Mouse (Mus musculus): ENCODE data around the gene Gm7954. TPM values are rescaled to one million over a fixed set of nuclear protein-coding genes. Genes with fewer than 3 reads are reported as not detected.
A peak's percentile ranks its signal among the peaks of the same experiment; 100 is the strongest.
"Not testable (repeated sequence)": the region's sequence is repeated elsewhere in the genome, so short reads cannot be mapped to it uniquely, and the experiment has no call there.

Gene Gm7954
- total RNA-seq (2012; rRNA removed) (not detected in 2 replicates), total RNA-seq (2014; rRNA removed) (not detected in 2 replicates), polyA plus RNA-seq (2012; ENCODE audit: insufficient read length, low read depth) (not detected in 2 replicates)

DNA sequence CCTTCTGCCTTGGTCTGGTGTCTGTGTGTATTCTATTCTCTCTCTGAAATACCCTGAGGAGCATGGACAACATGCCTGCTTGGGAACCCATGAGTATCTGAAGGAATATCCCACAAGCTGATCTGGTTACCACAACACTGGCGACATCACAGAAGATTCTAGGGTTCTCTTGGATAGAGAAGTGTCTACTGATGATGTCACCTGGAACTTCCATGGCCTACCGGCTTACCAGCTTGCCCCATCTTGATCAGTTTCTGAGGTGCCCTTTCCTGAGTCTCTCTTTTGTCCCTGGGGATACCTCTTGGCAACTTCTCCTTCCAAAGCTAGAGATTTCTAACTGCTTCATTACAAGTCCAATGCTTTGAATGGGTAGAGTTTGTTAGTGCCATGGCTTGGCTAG is at the start of gene Gm7954:
Gene Gm7954 (minus strand): TSS at position 101 of the 400 bp plus-strand sequence.
- H3K27ac ChIP-seq (ENCODE audit: insufficient read depth, low read depth); dilution Hi-C loops (cut with MboI; ENCODE audit: extremely low pct_ligation_motif_present, extremely low pct_unique_long_range_greater_than_20kb, low sequenced_read_pairs); in situ Hi-C loops (cut with MboI; ENCODE audit: low pct_ligation_motif_present, low pct_unique_long_range_greater_than_20kb, low sequenced_read_pairs): not testable (repeated sequence)

DNA sequence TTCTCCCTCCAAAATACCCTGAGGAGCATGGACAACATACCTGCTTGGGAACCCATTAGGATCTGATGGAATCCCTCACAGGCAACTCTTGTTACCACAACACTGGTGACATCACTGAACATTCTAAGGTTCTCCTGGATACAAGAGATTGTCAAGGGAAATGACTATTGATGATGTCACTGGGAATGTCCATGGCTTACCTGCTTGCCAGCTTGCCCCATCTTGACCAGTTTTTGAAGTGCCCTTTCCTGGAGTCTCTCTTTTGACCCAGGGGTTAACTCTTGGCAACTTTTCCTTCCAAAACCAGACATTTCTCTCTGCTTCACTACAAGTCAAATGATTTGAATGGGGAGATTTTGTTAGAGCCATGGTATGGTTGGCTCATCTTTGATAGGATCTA is 36.1 kb upstream of the Gm7954 start, which contains the start of gene Gm3486:
Gene Gm3486 (minus strand): TSS at position 101 of the 400 bp plus-strand sequence.
- H3K4me2 ChIP-seq (ENCODE audit: insufficient read depth, low read depth, poor library complexity, severe bottlenecking); H3K27me3 ChIP-seq (replicated peaks); H3K9ac ChIP-seq (ENCODE audit: insufficient read depth, low read depth); dilution Hi-C loops (cut with MboI; ENCODE audit: extremely low pct_ligation_motif_present, extremely low pct_unique_long_range_greater_than_20kb, low sequenced_read_pairs); H3K4me3 ChIP-seq (replicated peaks in 1 of 3; ENCODE audit: low read depth in 2 of 3, low read length in 2 of 3, poor library complexity in 1 of 3); H3K27ac ChIP-seq (ENCODE audit: insufficient read depth, low read depth); DNase-seq (ENCODE audit: extremely low read depth); H3K36me3 ChIP-seq (replicated peaks in 1 of 2; ENCODE audit: control insufficient read depth in 1 of 2, insufficient read depth in 1 of 2, low read length in 1 of 2); H3K79me2 ChIP-seq (replicated peaks; ENCODE audit: control insufficient read depth, extremely low read depth, insufficient read depth, poor library complexity, severe bottlenecking); H3K9me3 ChIP-seq (replicated peaks; ENCODE audit: low read length); in situ Hi-C loops (cut with MboI; ENCODE audit: low pct_ligation_motif_present, low pct_unique_long_range_greater_than_20kb, low sequenced_read_pairs); H3K4me1 ChIP-seq (ENCODE audit: control insufficient read depth in 1 of 2, insufficient read depth in 2 of 2): not testable (repeated sequence)

More for the DNA sequence above, at the start of gene Gm7954:
- H3K4me2 ChIP-seq (ENCODE audit: insufficient read depth, low read depth, poor library complexity, severe bottlenecking); H3K79me2 ChIP-seq (replicated peaks; ENCODE audit: control insufficient read depth, extremely low read depth, insufficient read depth, poor library complexity, severe bottlenecking); DNase-seq (ENCODE audit: extremely low read depth); H3K9me3 ChIP-seq (replicated peaks; ENCODE audit: low read length); H3K4me1 ChIP-seq (ENCODE audit: control insufficient read depth in 1 of 2, insufficient read depth in 2 of 2); H3K4me3 ChIP-seq (replicated peaks in 1 of 3; ENCODE audit: low read depth in 2 of 3, low read length in 2 of 3, poor library complexity in 1 of 3); H3K9ac ChIP-seq (ENCODE audit: insufficient read depth, low read depth); H3K27me3 ChIP-seq (replicated peaks); H3K36me3 ChIP-seq (replicated peaks in 1 of 2; ENCODE audit: control insufficient read depth in 1 of 2, insufficient read depth in 1 of 2, low read length in 1 of 2): not testable (repeated sequence)

GRCm38 (mm10) chr14:41425393-41426075 is 27.8 kb downstream of the Gm7954 start:
- H3K9ac ChIP-seq (ENCODE audit: insufficient read depth, low read depth); dilution Hi-C loops (cut with MboI; ENCODE audit: extremely low pct_ligation_motif_present, extremely low pct_unique_long_range_greater_than_20kb, low sequenced_read_pairs); H3K4me3 ChIP-seq (replicated peaks in 1 of 3; ENCODE audit: low read depth in 2 of 3, low read length in 2 of 3, poor library complexity in 1 of 3); H3K9me3 ChIP-seq (replicated peaks; ENCODE audit: low read length); H3K27me3 ChIP-seq (replicated peaks); H3K4me2 ChIP-seq (ENCODE audit: insufficient read depth, low read depth, poor library complexity, severe bottlenecking); DNase-seq (ENCODE audit: extremely low read depth); H3K79me2 ChIP-seq (replicated peaks; ENCODE audit: control insufficient read depth, extremely low read depth, insufficient read depth, poor library complexity, severe bottlenecking); H3K4me1 ChIP-seq (ENCODE audit: control insufficient read depth in 1 of 2, insufficient read depth in 2 of 2); in situ Hi-C loops (cut with MboI; ENCODE audit: low pct_ligation_motif_present, low pct_unique_long_range_greater_than_20kb, low sequenced_read_pairs); H3K36me3 ChIP-seq (replicated peaks in 1 of 2; ENCODE audit: control insufficient read depth in 1 of 2, insufficient read depth in 1 of 2, low read length in 1 of 2); H3K27ac ChIP-seq (ENCODE audit: insufficient read depth, low read depth): not testable (repeated sequence)
- TF ChIP-seq CTCF (conservative IDR thresholded peaks at IDR 0.05 in 1 of 2, IDR thresholded peaks at IDR 0.05 in 1 of 2; ENCODE audit: low read depth in 2 of 2, low read length in 2 of 2), result peak in 1 of 2 experiments; percentile 11; a peak in 1 of 4 replicates

DNA sequence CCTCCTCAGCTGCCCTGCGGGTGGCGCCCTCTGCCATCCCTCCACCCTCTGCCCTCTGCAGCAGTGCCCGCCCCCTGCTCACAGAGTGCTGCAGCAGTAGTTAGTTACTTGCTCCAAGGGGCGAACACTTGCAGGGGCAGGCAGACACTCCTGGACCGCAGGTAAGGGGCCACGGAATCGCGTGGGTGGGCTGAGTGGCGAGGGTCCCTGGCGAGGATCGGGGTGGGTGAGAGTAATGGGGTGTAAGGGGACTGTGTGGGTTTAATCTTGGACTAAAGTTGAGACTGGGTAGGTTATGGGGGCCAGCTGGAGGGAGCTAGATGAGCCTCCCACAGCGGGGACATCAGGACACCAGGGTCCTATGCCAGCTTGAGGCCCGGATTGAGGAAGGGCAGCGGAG is 28.6 kb downstream of the Gm7954 start:
- in situ Hi-C loops (cut with MboI; ENCODE audit: low pct_ligation_motif_present, low pct_unique_long_range_greater_than_20kb, low sequenced_read_pairs); H3K4me3 ChIP-seq (replicated peaks in 1 of 3; ENCODE audit: low read depth in 2 of 3, low read length in 2 of 3, poor library complexity in 1 of 3); H3K9me3 ChIP-seq (replicated peaks; ENCODE audit: low read length); dilution Hi-C loops (cut with MboI; ENCODE audit: extremely low pct_ligation_motif_present, extremely low pct_unique_long_range_greater_than_20kb, low sequenced_read_pairs); H3K9ac ChIP-seq (ENCODE audit: insufficient read depth, low read depth); DNase-seq (ENCODE audit: extremely low read depth); H3K4me1 ChIP-seq (ENCODE audit: control insufficient read depth in 1 of 2, insufficient read depth in 2 of 2); H3K27ac ChIP-seq (ENCODE audit: insufficient read depth, low read depth); H3K36me3 ChIP-seq (replicated peaks in 1 of 2; ENCODE audit: control insufficient read depth in 1 of 2, insufficient read depth in 1 of 2, low read length in 1 of 2); H3K4me2 ChIP-seq (ENCODE audit: insufficient read depth, low read depth, poor library complexity, severe bottlenecking); H3K79me2 ChIP-seq (replicated peaks; ENCODE audit: control insufficient read depth, extremely low read depth, insufficient read depth, poor library complexity, severe bottlenecking); H3K27me3 ChIP-seq (replicated peaks): not testable (repeated sequence)

- H3K4me1 ChIP-seq (ENCODE audit: control insufficient read depth in 1 of 2, insufficient read depth in 2 of 2); H3K4me2 ChIP-seq (ENCODE audit: insufficient read depth, low read depth, poor library complexity, severe bottlenecking); H3K79me2 ChIP-seq (replicated peaks; ENCODE audit: control insufficient read depth, extremely low read depth, insufficient read depth, poor library complexity, severe bottlenecking); H3K36me3 ChIP-seq (replicated peaks in 1 of 2; ENCODE audit: control insufficient read depth in 1 of 2, insufficient read depth in 1 of 2, low read length in 1 of 2); DNase-seq (ENCODE audit: extremely low read depth); H3K27ac ChIP-seq (ENCODE audit: insufficient read depth, low read depth); in situ Hi-C loops (cut with MboI; ENCODE audit: low pct_ligation_motif_present, low pct_unique_long_range_greater_than_20kb, low sequenced_read_pairs); H3K27me3 ChIP-seq (replicated peaks); H3K9me3 ChIP-seq (replicated peaks; ENCODE audit: low read length); H3K9ac ChIP-seq (ENCODE audit: insufficient read depth, low read depth); H3K4me3 ChIP-seq (replicated peaks in 1 of 3; ENCODE audit: low read depth in 2 of 3, low read length in 2 of 3, poor library complexity in 1 of 3); dilution Hi-C loops (cut with MboI; ENCODE audit: extremely low pct_ligation_motif_present, extremely low pct_unique_long_range_greater_than_20kb, low sequenced_read_pairs): not testable (repeated sequence)
Measured at GRCm38 (mm10) chr14:41408181-41408580, 45.1 kb downstream of the Gm7954 start, which contains the start of gene Gm6482. Gm6482 (minus strand) TSS chr14:41408281.

All from CH12.LX (cell line).